Mouse (Mus musculus) ovary, postnatal 14 days (tissue): ENCODE measurements around the gene Cebpb.
A peak's percentile ranks its signal among the peaks of the same experiment; 100 is the strongest.
"Not testable (repeated sequence)": the region's sequence is repeated elsewhere in the genome, so short reads cannot be mapped to it uniquely, and the experiment has no call there.

ENCODE experiments used
- DNase-seq: peaks from one replicate; pipeline ENCODE4 v3.0.0; 2022; ENCODE audit warnings: low spot score

The Cebpb gene

DNA sequence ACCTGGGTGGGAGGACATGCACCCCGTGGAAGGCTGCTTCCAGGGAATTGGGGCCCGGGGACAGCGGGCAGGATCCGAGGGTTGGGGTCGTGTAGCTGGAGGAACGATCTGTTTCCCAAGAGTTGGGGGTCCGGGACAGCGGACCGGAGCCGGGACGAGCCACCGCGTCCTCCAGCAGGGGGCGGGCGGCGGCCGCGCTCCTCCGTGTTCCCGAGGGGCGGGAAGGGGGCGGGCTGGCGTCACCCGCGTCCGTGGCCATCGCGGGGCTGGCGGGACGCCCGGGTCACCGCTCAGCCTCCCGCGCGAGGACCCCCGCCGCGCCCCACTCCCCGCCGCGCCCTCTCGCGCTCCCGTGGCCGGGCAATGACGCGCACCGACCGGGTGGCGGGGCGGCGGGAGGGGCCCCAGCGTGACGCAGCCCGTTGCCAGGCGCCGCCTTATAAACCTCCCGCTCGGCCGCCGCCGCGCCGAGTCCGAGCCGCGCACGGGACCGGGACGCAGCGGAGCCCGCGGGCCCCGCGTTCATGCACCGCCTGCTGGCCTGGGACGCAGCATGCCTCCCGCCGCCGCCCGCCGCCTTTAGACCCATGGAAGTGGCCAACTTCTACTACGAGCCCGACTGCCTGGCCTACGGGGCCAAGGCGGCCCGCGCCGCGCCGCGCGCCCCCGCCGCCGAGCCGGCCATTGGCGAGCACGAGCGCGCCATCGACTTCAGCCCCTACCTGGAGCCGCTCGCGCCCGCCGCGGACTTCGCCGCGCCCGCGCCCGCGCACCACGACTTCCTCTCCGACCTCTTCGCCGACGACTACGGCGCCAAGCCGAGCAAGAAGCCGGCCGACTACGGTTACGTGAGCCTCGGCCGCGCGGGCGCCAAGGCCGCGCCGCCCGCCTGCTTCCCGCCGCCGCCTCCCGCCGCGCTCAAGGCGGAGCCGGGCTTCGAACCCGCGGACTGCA lies at the start of gene Cebpb:
Gene Cebpb, plus strand, starts transcription at position 418 of the 954 bp plus-strand sequence.
- DNase-seq, result peak; percentile 85

DNA sequence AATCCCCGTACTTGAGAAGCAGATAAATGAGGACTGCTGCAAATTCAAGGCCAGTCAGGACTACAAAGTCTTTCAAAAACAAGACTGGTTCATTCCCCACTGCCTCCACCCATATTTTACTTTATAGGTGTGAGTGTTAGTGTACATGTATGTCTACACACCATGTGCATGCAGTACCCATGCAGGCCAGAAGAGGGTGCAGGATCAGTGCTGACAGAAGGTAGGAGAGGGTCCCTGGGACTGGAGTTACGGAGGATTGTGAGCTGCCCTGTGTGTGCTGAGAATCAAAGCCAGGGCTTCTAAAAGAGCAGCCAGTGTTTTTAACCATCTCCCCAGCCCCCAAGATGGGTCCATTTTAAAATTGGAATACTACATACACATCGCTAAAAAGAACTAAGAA lies 48.4 kb upstream of the Cebpb start:
- DNase-seq, result no peak

DNA sequence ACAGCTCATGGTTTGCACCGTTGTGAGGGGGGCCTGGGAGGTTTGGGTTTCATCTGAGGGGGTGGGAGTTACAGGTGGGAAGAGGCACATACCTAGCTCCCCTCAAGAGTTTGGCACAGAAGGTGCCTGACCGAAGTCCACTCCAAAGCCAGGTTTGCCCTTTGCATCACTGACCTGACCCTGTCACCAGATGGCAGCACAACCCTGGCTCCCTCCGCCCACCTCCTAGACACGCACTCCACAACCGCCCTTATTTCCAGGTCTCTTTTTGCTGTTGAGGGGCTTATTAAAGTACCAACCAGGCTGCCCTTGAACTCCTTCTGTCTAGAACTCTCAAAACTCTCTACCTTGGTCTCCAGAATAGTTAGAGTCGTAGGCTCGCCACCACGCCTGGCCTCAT lies 47.4 kb upstream of the Cebpb start:
- DNase-seq, result no peak

DNA sequence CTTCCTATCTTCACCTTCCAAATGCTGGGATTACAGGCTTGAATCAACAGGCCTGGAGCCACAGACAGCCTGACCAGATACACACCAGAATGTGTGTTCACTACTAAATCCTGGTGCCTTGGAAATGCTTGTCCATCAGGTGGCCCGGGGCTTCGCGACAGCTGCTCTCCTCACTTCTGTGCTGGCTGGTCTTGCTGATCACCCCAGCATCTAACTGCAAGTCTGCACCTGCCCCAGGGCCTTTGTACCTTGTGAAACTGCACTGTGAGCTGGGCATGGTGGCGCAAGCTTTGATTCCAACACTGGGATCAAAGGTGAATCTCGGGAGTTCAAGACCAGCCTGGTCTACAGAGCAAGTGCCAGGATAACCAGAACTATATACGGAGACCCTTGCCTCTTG lies 46.6 kb upstream of the Cebpb start:
- no peak for DNase-seq

DNA sequence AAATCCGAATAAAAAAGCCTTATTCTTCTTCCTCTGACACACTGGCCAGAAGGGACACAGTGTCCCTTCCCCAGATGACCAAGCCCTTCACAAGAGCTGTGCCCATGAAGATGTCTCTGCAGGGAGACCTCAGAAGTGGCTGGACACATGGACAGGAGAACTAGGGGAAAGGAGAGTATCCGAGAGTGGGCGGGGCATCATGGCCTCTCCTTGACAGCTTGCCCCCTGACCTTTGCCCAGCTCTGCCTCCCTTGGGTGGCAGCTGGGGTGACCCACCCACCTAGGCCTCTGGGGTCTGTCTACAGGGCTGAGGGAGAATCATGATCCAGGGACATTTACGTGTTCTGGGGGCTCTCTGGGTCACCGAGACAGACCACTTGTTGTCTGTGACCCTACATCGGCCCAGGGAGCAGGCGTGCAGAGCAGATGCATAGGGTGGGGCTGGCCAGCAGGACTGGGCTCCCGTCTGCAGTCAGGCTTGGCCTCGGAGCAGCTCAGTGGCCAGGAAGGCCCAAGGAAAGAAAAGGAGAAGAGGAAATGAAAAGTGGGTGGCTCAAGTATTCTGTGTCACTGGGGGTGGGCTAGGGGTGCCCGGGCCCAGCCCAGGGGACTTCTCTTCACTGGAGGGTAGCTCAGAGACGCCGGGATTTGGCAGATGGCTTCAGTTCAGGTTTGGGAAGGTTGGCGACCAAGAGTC lies 45.2 kb upstream of the Cebpb start:
- not testable (repeated sequence) for DNase-seq

GRCm38 (mm10) chr2:167646411-167646810 lies 42.3 kb upstream of the Cebpb start:
- no peak for DNase-seq

- DNase-seq, result no peak
Measured at GRCm38 (mm10) chr2:167649290-167650032, 39.3 kb upstream of the Cebpb start.

DNA sequence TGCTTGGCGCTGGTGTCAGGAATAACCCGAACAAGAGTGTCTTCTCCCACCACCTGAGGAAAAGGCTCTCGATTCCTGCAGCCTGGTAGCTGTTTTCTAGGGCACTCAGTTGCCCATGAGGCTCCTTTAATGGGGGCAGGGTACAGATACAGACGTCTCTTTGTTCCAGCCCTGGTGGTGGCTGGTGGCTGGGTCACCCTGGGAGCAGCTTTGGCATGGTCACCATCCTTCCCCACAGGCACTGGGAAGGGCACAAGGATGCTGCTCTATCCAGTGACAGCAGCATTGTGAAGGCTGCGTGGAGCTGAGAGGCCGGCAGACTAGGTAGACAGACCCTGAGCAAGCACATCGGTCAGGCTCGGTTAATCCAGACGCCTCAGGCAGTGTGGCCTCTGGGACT lies 37.1 kb upstream of the Cebpb start:
- DNase-seq, result no peak

GRCm38 (mm10) chr2:167652694-167653093 lies 36.0 kb upstream of the Cebpb start:
- no peak for DNase-seq

DNA sequence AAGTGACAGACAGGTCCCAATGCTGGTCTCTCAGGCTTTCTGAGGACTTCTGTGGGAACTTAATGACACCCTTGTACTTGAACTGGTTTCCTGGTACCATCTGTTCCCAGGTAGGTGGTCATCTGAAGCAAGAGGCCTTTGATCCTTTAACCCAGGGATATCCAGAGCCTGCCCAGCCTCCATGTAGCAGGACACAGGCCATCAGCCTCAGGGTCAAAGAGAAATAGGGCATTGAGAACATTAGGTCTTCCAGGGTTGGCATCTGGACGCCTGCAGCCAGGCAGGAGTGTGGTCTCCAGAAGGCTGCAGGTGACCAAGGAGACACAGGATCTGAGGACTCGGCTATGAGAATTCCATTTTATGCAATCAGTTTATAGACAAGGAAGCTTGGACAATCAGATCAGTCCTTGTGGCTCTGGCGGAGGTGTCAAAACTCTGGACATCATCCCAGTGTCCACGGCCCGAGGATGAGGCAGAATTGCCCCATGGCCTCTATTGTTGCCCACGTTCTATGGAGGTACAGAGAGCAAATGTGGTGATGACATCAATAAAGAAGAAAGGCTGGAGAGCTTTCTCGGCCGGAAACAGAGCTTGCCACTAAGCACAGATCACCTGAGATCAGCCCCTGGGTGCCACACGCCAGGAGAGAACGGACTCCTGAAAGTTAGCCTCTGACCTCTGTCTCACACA lies 33.7 kb upstream of the Cebpb start:
- DNase-seq, result no peak

DNA sequence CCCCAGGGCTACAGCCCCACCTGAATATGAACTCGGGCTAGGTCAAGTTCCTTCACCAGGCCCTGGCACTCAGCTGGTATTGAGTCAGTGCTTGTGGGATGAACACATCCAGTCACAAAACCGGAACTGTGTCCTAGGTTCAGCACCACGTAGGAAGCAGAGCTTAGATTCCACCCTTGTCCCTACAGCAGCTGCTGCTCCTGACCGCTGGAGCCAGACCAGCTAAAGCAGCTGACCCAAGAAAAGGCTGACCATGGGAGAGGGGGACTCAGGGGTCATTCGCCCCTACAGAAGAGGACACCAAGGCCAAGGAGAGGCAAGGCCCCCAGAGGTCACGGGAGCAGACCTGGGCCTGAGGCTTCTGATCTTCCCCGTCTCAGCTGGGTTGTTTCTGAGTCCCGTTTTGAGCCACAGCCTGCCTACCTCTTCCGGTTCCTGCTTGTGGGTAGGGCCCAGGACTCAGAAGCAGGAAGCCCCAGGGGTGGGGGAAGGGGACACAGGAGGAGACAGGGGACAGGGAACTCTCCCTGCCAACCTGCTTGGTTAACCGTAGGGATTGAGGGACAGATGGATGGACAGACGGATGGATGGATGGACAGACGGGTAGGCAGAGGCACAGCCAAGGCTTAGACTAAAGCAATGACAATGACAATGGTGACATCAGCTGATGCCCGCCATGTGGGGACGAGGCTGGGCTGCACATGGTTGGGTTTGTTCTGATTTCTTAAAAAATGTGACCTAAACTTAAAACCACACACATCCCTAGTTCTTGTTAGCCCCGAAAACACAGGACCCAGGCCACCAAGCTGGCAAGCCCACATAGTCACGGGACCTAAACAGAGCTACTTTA lies 31.9 kb upstream of the Cebpb start:
- no peak for DNase-seq

- DNase-seq, result no peak
Measured at GRCm38 (mm10) chr2:167657973-167658372, 30.7 kb upstream of the Cebpb start.

GRCm38 (mm10) chr2:167658712-167659111 lies 30.0 kb upstream of the Cebpb start:
- no peak for DNase-seq

- DNase-seq, result no peak
Measured at GRCm38 (mm10) chr2:167659177-167659846, 29.4 kb upstream of the Cebpb start.

GRCm38 (mm10) chr2:167659847-167660610 lies 28.7 kb upstream of the Cebpb start:
- DNase-seq, result peak; percentile 52

DNA sequence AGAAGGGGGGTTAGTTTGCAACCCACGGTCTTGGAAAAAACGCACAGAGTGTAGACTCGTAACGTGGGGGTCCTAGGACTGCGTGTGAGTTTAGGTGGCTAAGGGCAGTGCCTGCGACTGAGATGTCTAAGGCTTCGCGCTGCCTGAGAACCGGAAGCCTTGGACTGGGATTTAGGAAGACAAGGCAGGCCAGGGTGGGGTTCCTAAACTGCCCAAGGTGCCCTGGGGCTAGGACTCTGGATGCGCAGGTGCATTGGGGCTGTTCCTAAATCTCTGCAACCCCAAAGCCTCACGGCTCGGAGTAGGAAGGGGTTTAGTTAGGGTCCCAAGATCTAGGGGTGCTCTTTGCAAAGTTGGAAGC lies 28.1 kb upstream of the Cebpb start:
- DNase-seq, result no peak

GRCm38 (mm10) chr2:167661270-167662203 lies 27.2 kb upstream of the Cebpb start, which contains the start of gene Gm20431:
Gm20431 (minus strand) TSS chr2:167661496.
- peak; percentile 91 for DNase-seq

- no peak for DNase-seq
Measured at GRCm38 (mm10) chr2:167662713-167663112, 26.0 kb upstream of the Cebpb start.
